Mouse (Mus musculus): Measurements from ENCODE around the gene Enoph1. TPM values are rescaled to one million over a fixed set of nuclear protein-coding genes. Genes with fewer than 3 reads are reported as not detected.

Enoph1 gene
- total RNA-seq, 2 experiments from 2014 or later: 5.4 to 6.0 TPM

- DNase-seq: no peak
These were observed 39.5 kb downstream of the Enoph1 start for GRCm38 (mm10) chr5:100079040-100079930.

GRCm38 (mm10) chr5:100079931-100080275 is 40.1 kb downstream of the Enoph1 start:
- DNase-seq: no peak

DNA sequence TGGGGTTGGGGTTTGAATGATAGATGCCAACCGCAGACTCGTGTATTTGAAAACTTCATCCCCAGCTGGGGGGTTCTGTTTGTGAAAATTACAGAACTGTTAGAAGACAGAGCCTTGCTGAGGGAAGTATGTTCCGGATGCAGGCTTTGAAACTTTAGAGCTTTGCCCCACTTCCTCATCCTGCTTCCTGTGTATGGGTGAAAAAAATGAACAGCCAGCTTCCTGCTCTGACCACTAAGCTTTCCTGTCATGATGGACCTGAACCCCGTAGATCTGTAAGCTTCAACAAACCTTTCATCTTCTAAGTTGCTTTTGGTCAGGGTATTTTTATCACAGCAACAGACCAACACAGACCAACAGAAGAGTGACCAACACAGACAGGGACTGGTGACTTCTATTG is 42.2 kb downstream of the Enoph1 start:
- DNase-seq: no peak

- DNase-seq: no peak
These were observed 44.3 kb downstream of the Enoph1 start for GRCm38 (mm10) chr5:100083953-100084562.

DNA sequence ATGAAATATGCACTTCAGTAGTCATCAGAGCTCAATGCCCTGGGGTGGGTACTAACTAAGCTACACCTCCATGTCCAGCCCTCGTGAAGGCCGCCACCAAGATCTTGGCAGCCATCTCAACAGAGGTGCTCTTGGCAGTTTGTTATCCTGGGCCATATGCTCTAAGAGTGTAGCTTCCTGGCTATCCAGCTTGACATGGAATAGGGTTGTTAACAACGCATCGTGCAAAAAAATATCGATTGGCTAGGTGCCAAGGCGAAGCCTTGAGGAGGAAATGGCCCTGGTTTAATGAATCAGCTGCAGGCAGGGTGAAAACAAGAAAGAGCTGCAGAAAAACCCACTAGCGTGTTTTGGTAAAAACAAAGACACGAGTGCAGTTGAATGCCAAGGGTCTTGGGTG is 45.3 kb downstream of the Enoph1 start:
- DNase-seq: no peak

- no peak for DNase-seq
These were observed 50.9 kb downstream of the Enoph1 start for GRCm38 (mm10) chr5:100090515-100091262.

- no peak for DNase-seq
These were observed 51.4 kb downstream of the Enoph1 start for GRCm38 (mm10) chr5:100091263-100091594.

GRCm38 (mm10) chr5:100091602-100092001 is 51.8 kb downstream of the Enoph1 start:
- DNase-seq: no peak

GRCm38 (mm10) chr5:100096955-100097354 is 57.2 kb downstream of the Enoph1 start:
- no peak for DNase-seq

DNA sequence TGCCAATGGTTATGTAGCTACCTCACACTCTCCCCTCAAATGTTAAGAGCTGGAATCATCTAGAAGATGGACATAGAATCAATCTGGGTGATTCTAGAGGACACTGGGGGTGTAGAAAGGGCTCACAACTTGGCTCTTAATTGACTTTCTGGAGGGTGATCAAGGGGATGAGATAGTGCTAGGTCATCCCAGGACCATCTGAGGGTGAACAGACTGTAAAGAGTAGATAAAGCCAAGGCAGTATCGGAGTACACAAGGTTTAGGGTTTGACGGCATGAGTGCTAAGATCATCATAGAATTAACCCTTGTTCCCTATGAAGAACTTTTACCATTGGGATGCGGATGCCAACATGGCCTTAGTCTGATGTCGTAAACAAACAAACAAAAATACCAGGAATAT is 58.2 kb downstream of the Enoph1 start:
- no peak for DNase-seq

GRCm38 (mm10) chr5:100102395-100102794 is 62.6 kb downstream of the Enoph1 start:
- DNase-seq: no peak

GRCm38 (mm10) chr5:100108866-100109265 is 69.1 kb downstream of the Enoph1 start:
- peak; percentile 31 for DNase-seq

- DNase-seq: no peak
These were observed 69.9 kb downstream of the Enoph1 start for GRCm38 (mm10) chr5:100109543-100110282.

GRCm38 (mm10) chr5:100110581-100110980 is 70.8 kb downstream of the Enoph1 start:
- no peak for DNase-seq

- DNase-seq: no peak
These were observed 73.6 kb downstream of the Enoph1 start for GRCm38 (mm10) chr5:100113403-100113802.

Other genes starting within 250 kb of the Enoph1 start
- gene Vamp9, start 133.7 kb upstream of the Enoph1 start, total RNA-seq (2021): not detected
- gene Hnrnpd, start 61.0 kb upstream of the Enoph1 start, total RNA-seq (2021): 10 to 100 TPM; 52.8 to 61.5 TPM
- gene 4930524J08Rik, start 60.9 kb upstream of the Enoph1 start, total RNA-seq (2021): under 1 TPM in 1 of 2 experiments, not detected in 1; 0.67 TPM
- gene Hnrnpdl, start 321 bp upstream of the Enoph1 start, total RNA-seq (2021): 10 to 100 TPM; 59.4 to 70.1 TPM
- gene Tmem150c, start 119.8 kb downstream of the Enoph1 start, total RNA-seq (2021): 1 to 10 TPM; 1.5 to 2.4 TPM